14 mouse cellular contexts compared by ENCODE assay signal in the genomic region with DNA sequence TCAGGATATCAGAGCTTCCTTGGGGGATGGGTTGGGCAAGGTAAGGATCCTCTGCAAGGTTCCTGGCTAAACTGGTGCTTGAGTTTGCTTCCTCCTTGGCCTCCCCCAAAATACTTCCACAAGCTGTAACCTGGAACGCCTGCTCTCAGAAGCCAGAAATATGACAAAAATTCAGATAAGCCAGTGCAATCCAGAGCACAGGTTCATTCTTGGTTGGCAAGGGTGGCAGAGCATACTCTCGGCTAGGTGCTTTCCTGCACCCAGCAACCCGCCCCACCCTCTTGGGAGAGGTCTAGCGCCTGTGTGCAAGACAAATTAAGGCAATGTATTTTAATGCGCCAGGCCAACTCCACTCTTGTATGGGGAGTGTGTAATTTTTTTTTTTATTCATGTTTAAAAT. TPM values are rescaled to one million over a fixed set of nuclear protein-coding genes. Genes with fewer than 3 reads are reported as not detected.
DNase-seq lines count a peak whose midpoint lies in the region; ATAC-seq and TF ChIP-seq lines count a peak whose summit lies in the region.
"Had no signal": no experiment of that assay in that cellular context is flagged by ENCODE, and none has a peak within 500 bp of the region (broad histone marks: within the 10 kb centered on the region; RNA-seq: fewer than 3 reads in every experiment).

No protein-coding gene starts in this region.

- H3K4me2 ChIP-seq in forebrain, postnatal 0 days (ENCODE audit: low read depth): no peak overlapping the region
- H3K4me2 ChIP-seq in hindbrain, embryonic 14.5 days (replicated peaks): peak overlapping the region; percentile 58
- no peak overlapping the region for H3K4me2 ChIP-seq in intestine, embryonic 16.5 days (ENCODE audit: low read depth, low read length)

- no peak for DNase-seq in forebrain, embryonic 10.5 days (ENCODE audit: extremely low spot score, low spot score)
- DNase-seq in forebrain, postnatal 0 days: no peak
- no peak for DNase-seq in hindbrain, embryonic 14.5 days (ENCODE audit: low spot score)
- DNase-seq in lung, postnatal 25 days (ENCODE audit: low spot score): peak; percentile 60
- DNase-seq in left cerebral cortex, adult 8-10 months (ENCODE audit: low spot score in 2 of 2): no peak
- no peak for DNase-seq in right cerebral cortex, postnatal 10 days (ENCODE audit: low spot score in 2 of 2)
- DNase-seq: gastrocnemius, postnatal 10 days had no signal

- H3K36me3 ChIP-seq in forebrain, embryonic 10.5 days (replicated peaks): peaks cover 34% of the 10 kb centered on the region
- H3K36me3 ChIP-seq in forebrain, postnatal 0 days (ENCODE audit: insufficient read depth): no peaks in the 10 kb centered on the region
- H3K36me3 ChIP-seq in E14TG2a.4 (ENCODE audit: insufficient read depth, low read length): 0 out of 2 replicates have a peak, but pooled peaks cover 2% of the 10 kb centered on the region
- no peaks in the 10 kb centered on the region for H3K36me3 ChIP-seq in hindbrain, embryonic 14.5 days (replicated peaks; ENCODE audit: control insufficient read depth, insufficient read depth)
- H3K36me3 ChIP-seq in intestine, embryonic 16.5 days (ENCODE audit: control insufficient read depth, insufficient read depth, low read length): no peaks in the 10 kb centered on the region
- H3K36me3 ChIP-seq: limb, embryonic 15.5 days had no signal

- H3K27me3 ChIP-seq in forebrain, embryonic 10.5 days (ENCODE audit: poor library complexity, severe bottlenecking): peaks cover 20% of the 10 kb centered on the region
- peaks cover 4% of the 10 kb centered on the region; the same call in 1 of the 2 replicates for H3K27me3 ChIP-seq in forebrain, postnatal 0 days (ENCODE audit: insufficient read depth, low read length)
- H3K27me3 ChIP-seq in E14TG2a.4 (ENCODE audit: insufficient read depth, low read length): peaks cover 14% of the 10 kb centered on the region; the same call in 1 of the 2 replicates
- H3K27me3 ChIP-seq in hindbrain, embryonic 14.5 days (ENCODE audit: control insufficient read depth, insufficient read depth, low read length): peaks cover 11% of the 10 kb centered on the region; the same call in 1 of the 2 replicates
- H3K27me3 ChIP-seq in intestine, embryonic 16.5 days (replicated peaks; ENCODE audit: control insufficient read depth, insufficient read depth, low read length): peaks cover 3% of the 10 kb centered on the region; the same call in 1 of the 2 replicates

- no peak overlapping the region for H3K9ac ChIP-seq in forebrain, postnatal 0 days
- H3K9ac ChIP-seq in hindbrain, embryonic 14.5 days: no peak overlapping the region
- no peak overlapping the region for H3K9ac ChIP-seq in intestine, embryonic 16.5 days (ENCODE audit: low read depth, low read length)

- peaks cover 66% of the 10 kb centered on the region for H3K4me1 ChIP-seq in forebrain, embryonic 10.5 days
- H3K4me1 ChIP-seq in forebrain, postnatal 0 days (ENCODE audit: insufficient read depth): 0 out of 2 replicates have a peak, but pooled peaks cover 4% of the 10 kb centered on the region
- H3K4me1 ChIP-seq in E14TG2a.4 (replicated peaks; ENCODE audit: low read depth, low read length): peaks cover 65% of the 10 kb centered on the region
- peaks cover 16% of the 10 kb centered on the region; the same call in 1 of the 2 replicates for H3K4me1 ChIP-seq in hindbrain, embryonic 14.5 days (replicated peaks; ENCODE audit: control insufficient read depth, insufficient read depth, low read length)
- peaks cover 10% of the 10 kb centered on the region for H3K4me1 ChIP-seq in intestine, embryonic 16.5 days (ENCODE audit: control insufficient read depth, insufficient read depth, low read length)
- H3K4me1 ChIP-seq: megakaryocyte, embryonic 14.5 days had no signal

- peaks cover 22% of the 10 kb centered on the region for H3K9me3 ChIP-seq in forebrain, embryonic 10.5 days
- H3K9me3 ChIP-seq in forebrain, postnatal 0 days (ENCODE audit: low read length): no peaks in the 10 kb centered on the region
- H3K9me3 ChIP-seq in E14TG2a.4 (ENCODE audit: low read length): no peaks in the 10 kb centered on the region
- H3K9me3 ChIP-seq in hindbrain, embryonic 14.5 days (ENCODE audit: control insufficient read depth, low read length): no peaks in the 10 kb centered on the region
- no peaks in the 10 kb centered on the region for H3K9me3 ChIP-seq in intestine, embryonic 16.5 days (ENCODE audit: control insufficient read depth, low read length)
- H3K9me3 ChIP-seq: limb, embryonic 15.5 days had no signal

- H3K27ac ChIP-seq in forebrain, embryonic 10.5 days: peak overlapping the region; percentile 62
- no peak overlapping the region for H3K27ac ChIP-seq in forebrain, postnatal 0 days (ENCODE audit: low read depth, low read length)
- no peak overlapping the region for H3K27ac ChIP-seq in hindbrain, embryonic 14.5 days
- H3K27ac ChIP-seq in intestine, embryonic 16.5 days (ENCODE audit: low read length): no peak overlapping the region

- ATAC-seq in forebrain, postnatal 0 days: no peak
- ATAC-seq in hindbrain, embryonic 14.5 days (ENCODE audit: low FRiP score): no peak
- no peak for ATAC-seq in intestine, embryonic 16.5 days
- ATAC-seq: inflammation-experienced regulatory T-cells, adult 6 months had no signal

- TF ChIP-seq CTCF in forebrain, postnatal 0 days (IDR thresholded peaks at IDR 0.05; ENCODE audit: low read depth): no peak
- no peak for TF ChIP-seq CTCF in E14TG2a.4 (conservative IDR thresholded peaks at IDR 0.05; ENCODE audit: low read length)

- H3K4me3 ChIP-seq in forebrain, embryonic 10.5 days: peak overlapping the region; percentile 67; the same call in 1 of the 2 replicates
- H3K4me3 ChIP-seq in forebrain, postnatal 0 days (ENCODE audit: low read depth, low read length): no peak overlapping the region
- H3K4me3 ChIP-seq in E14TG2a.4 (replicated peaks; ENCODE audit: low read length): peak overlapping the region; percentile 26
- 0 out of 2 replicates have a peak overlapping the region, but pooled peaks have one; percentile 3 for H3K4me3 ChIP-seq in hindbrain, embryonic 14.5 days (replicated peaks; ENCODE audit: low read length)
- H3K4me3 ChIP-seq in intestine, embryonic 16.5 days (ENCODE audit: low read length): no peak overlapping the region
- H3K4me3 ChIP-seq: erythroblast, embryonic 14.5 days; megakaryocyte, embryonic 14.5 days had no signal

- 79% methylated on average over 5 of the region's 5 CpGs for WGBS in forebrain, embryonic 10.5 days
- 65% methylated on average over 5 of the region's 5 CpGs for WGBS in forebrain, postnatal 0 days
- 48% methylated on average over 5 of the region's 5 CpGs for WGBS in hindbrain, embryonic 14.5 days
- WGBS in intestine, embryonic 16.5 days: 77% methylated on average over 5 of the region's 5 CpGs

RNA-seq across cellular contexts. Expression of gene Pdpn, which starts 3.2 kb away (rescaled TPM):
- 63.6 and 64.9 TPM in 2 replicates for polyA plus RNA-seq in forebrain, embryonic 10.5 days (2016; fragmentation: Nextera tagmentation; extraction: Ambion mirVana)
- total RNA-seq in forebrain, postnatal 0 days (2014; rRNA removed): 31.5 and 36.8 TPM in 2 replicates
- polyA plus RNA-seq in forebrain, postnatal 0 days (2015; fragmentation: Nextera tagmentation; extraction: Ambion mirVana): 38.7 and 39.2 TPM in 2 replicates
- 56.6 and 59.6 TPM in 2 replicates for polyA plus RNA-seq in hindbrain, embryonic 14.5 days (2014; fragmentation: Nextera tagmentation; extraction: Ambion mirVana)
- 10 to 100 TPM; 15.2 to 25.6 (median 19.6) TPM for total RNA-seq in left cerebral cortex, adult 8-10 months (2022)
- polyA plus RNA-seq in intestine, embryonic 16.5 days (2015; fragmentation: Nextera tagmentation; extraction: Ambion mirVana): 22.3 and 22.6 TPM in 2 replicates
- polyA plus RNA-seq: erythroblast, embryonic 14.5 days had no signal

RNA-seq across cellular contexts. Expression of gene Lrrc38, which starts 53.4 kb away (rescaled TPM):
- polyA plus RNA-seq in forebrain, embryonic 10.5 days (2016; fragmentation: Nextera tagmentation; extraction: Ambion mirVana): 0.12 TPM in 1 of 2 replicates, not detected in the other
- total RNA-seq in forebrain, postnatal 0 days (2014; rRNA removed): 0.08 and 0.29 TPM in 2 replicates
- polyA plus RNA-seq in forebrain, postnatal 0 days (2015; fragmentation: Nextera tagmentation; extraction: Ambion mirVana): 0.35 and 0.43 TPM in 2 replicates
- 0.40 and 0.51 TPM in 2 replicates for polyA plus RNA-seq in hindbrain, embryonic 14.5 days (2014; fragmentation: Nextera tagmentation; extraction: Ambion mirVana)
- total RNA-seq in left cerebral cortex, adult 8-10 months (2022): 1 to 10 TPM; 1.5 to 2.2 (median 1.8) TPM
- polyA plus RNA-seq in intestine, embryonic 16.5 days (2015; fragmentation: Nextera tagmentation; extraction: Ambion mirVana): not detected in 2 replicates
- polyA plus RNA-seq: erythroblast, embryonic 14.5 days; heart, embryonic 12.5 days; inflammation-experienced regulatory T-cells, adult 6 months had no signal

Comparison
In these comparisons a context has a peak if more than half of its experiments do, and no peak if none do; other contexts are left out.
1. H3K4me3 ChIP-seq: peak in forebrain, embryonic 10.5 days (single experiment), E14TG2a.4 (single experiment) and hindbrain, embryonic 14.5 days (single experiment); none in forebrain, postnatal 0 days (single experiment) and intestine, embryonic 16.5 days (single experiment).